In genomic region chr13:99416601-99417000, GRCm38 (mm10) we compare ENCODE assay signal across 21 mouse cellular contexts.
A peak's percentile ranks its signal among the peaks of the same experiment; 100 is the strongest.
DNase-seq lines count a peak whose midpoint lies in the region; ATAC-seq lines count a peak whose summit lies in the region.
"Had no signal": no experiment of that assay in that cellular context is flagged by ENCODE, and none has a peak within 500 bp of the region (broad histone marks: within the 10 kb centered on the region; RNA-seq: fewer than 3 reads in every experiment).

No protein-coding gene starts in this region.

- no peaks in the 10 kb centered on the region for H3K9me3 ChIP-seq in forebrain, embryonic 12.5 days
- H3K9me3 ChIP-seq in forebrain, embryonic 14.5 days (replicated peaks; ENCODE audit: control insufficient read depth, low read length), result no peaks in the 10 kb centered on the region
- no peaks in the 10 kb centered on the region for H3K9me3 ChIP-seq in heart, embryonic 10.5 days
- H3K9me3 ChIP-seq in midbrain, embryonic 11.5 days (ENCODE audit: control insufficient read depth, low read length), result no peaks in the 10 kb centered on the region
- no peaks in the 10 kb centered on the region for H3K9me3 ChIP-seq in midbrain, embryonic 10.5 days (replicated peaks)
- H3K9me3 ChIP-seq: G1E had no signal

- no peak overlapping the region for H3K4me2 ChIP-seq in forebrain, embryonic 12.5 days
- H3K4me2 ChIP-seq in forebrain, embryonic 14.5 days (ENCODE audit: low read length), result no peak overlapping the region
- H3K4me2 ChIP-seq in midbrain, embryonic 11.5 days, result no peak overlapping the region

- H3K4me1 ChIP-seq in forebrain, embryonic 12.5 days, result peaks cover 30% of the 10 kb centered on the region
- H3K4me1 ChIP-seq in forebrain, embryonic 14.5 days (ENCODE audit: control insufficient read depth, insufficient read depth, low read length), result peaks cover 8% of the 10 kb centered on the region; the same call in 1 of the 2 replicates
- peaks cover 51% of the 10 kb centered on the region for H3K4me1 ChIP-seq in heart, embryonic 10.5 days
- peaks cover 18% of the 10 kb centered on the region for H3K4me1 ChIP-seq in midbrain, embryonic 11.5 days (ENCODE audit: control insufficient read depth, insufficient read depth, low read length)
- peaks cover 52% of the 10 kb centered on the region for H3K4me1 ChIP-seq in midbrain, embryonic 10.5 days

- H3K36me3 ChIP-seq in forebrain, embryonic 12.5 days (replicated peaks), result peaks cover 38% of the 10 kb centered on the region
- H3K36me3 ChIP-seq in forebrain, embryonic 14.5 days (ENCODE audit: control insufficient read depth, insufficient read depth, low read length), result peaks cover 33% of the 10 kb centered on the region
- H3K36me3 ChIP-seq in heart, embryonic 10.5 days, result peaks cover 50% of the 10 kb centered on the region
- H3K36me3 ChIP-seq in midbrain, embryonic 11.5 days (ENCODE audit: control insufficient read depth, insufficient read depth, low read length), result peaks cover 8% of the 10 kb centered on the region
- H3K36me3 ChIP-seq in midbrain, embryonic 10.5 days, result peaks cover 56% of the 10 kb centered on the region

- no peak for ATAC-seq in forebrain, embryonic 12.5 days (ENCODE audit: low FRiP score)
- no peak for ATAC-seq in forebrain, embryonic 14.5 days
- ATAC-seq in midbrain, embryonic 11.5 days (ENCODE audit: low FRiP score), result no peak
- ATAC-seq: activated CD4-positive, CD25-positive, alpha-beta regulatory T cell, adult 4 months; CD4-positive, CD25-positive, alpha-beta regulatory T cell, adult 4 months; Patski had no signal

- no peaks in the 10 kb centered on the region for H3K27me3 ChIP-seq in forebrain, embryonic 12.5 days
- no peaks in the 10 kb centered on the region for H3K27me3 ChIP-seq in forebrain, embryonic 14.5 days (replicated peaks; ENCODE audit: control insufficient read depth, insufficient read depth, low read length)
- no peaks in the 10 kb centered on the region for H3K27me3 ChIP-seq in heart, embryonic 10.5 days (ENCODE audit: insufficient read depth, poor library complexity, severe bottlenecking)
- H3K27me3 ChIP-seq in midbrain, embryonic 11.5 days (ENCODE audit: control insufficient read depth, insufficient read depth, low read length), result no peaks in the 10 kb centered on the region
- no peaks in the 10 kb centered on the region for H3K27me3 ChIP-seq in midbrain, embryonic 10.5 days (ENCODE audit: low read depth, poor library complexity, severe bottlenecking)
- H3K27me3 ChIP-seq: CH12.LX, Patski had no signal

- H3K4me3 ChIP-seq in forebrain, embryonic 12.5 days (replicated peaks), result no peak overlapping the region
- no peak overlapping the region for H3K4me3 ChIP-seq in forebrain, embryonic 14.5 days (ENCODE audit: low read depth, low read length)
- H3K4me3 ChIP-seq in heart, embryonic 10.5 days, result no peak overlapping the region
- no peak overlapping the region for H3K4me3 ChIP-seq in midbrain, embryonic 11.5 days (ENCODE audit: low read depth, low read length)
- H3K4me3 ChIP-seq in midbrain, embryonic 10.5 days, result no peak overlapping the region

- no peak overlapping the region for H3K9ac ChIP-seq in forebrain, embryonic 12.5 days
- H3K9ac ChIP-seq in forebrain, embryonic 14.5 days (ENCODE audit: low read length), result no peak overlapping the region
- no peak overlapping the region for H3K9ac ChIP-seq in midbrain, embryonic 11.5 days (ENCODE audit: low read length)

- DNase-seq in forebrain, embryonic 14.5 days (ENCODE audit: low spot score), result no peak
- peak; percentile 80 for DNase-seq in heart, adult 11 months
- DNase-seq in heart, embryonic 10.5 days (ENCODE audit: low spot score), result no peak
- peak; percentile 80 for DNase-seq in midbrain, embryonic 11.5 days (ENCODE audit: low spot score, missing footprints)
- no peak for DNase-seq in midbrain, embryonic 10.5 days (ENCODE audit: low spot score)
- DNase-seq: adrenal gland, adult 2 months; adrenal gland, adult 8-10 months; adrenal gland, postnatal 10 days; adrenal gland, postnatal 14 days; adrenal gland, postnatal 25 days; adrenal gland, postnatal 36 days; B cell, adult 2 months; cerebellum, adult 11 months; cerebellum, adult 11-12 months; cerebellum, adult 18-20 months had no signal

- 85% methylated on average over 9 of the region's 9 CpGs for WGBS in forebrain, embryonic 12.5 days
- 81% methylated on average over 9 of the region's 9 CpGs for WGBS in forebrain, embryonic 14.5 days
- 65% methylated on average over 9 of the region's 9 CpGs for WGBS in heart, embryonic 10.5 days
- WGBS in midbrain, embryonic 11.5 days, result 82% methylated on average over 9 of the region's 9 CpGs
- 83% methylated on average over 9 of the region's 9 CpGs for WGBS in midbrain, embryonic 10.5 days

- 0 out of 2 replicates have a peak overlapping the region, but pooled peaks have one; percentile 37 for H3K27ac ChIP-seq in forebrain, embryonic 12.5 days
- H3K27ac ChIP-seq in forebrain, embryonic 14.5 days (ENCODE audit: low read depth, low read length), result no peak overlapping the region
- no peak overlapping the region for H3K27ac ChIP-seq in heart, embryonic 10.5 days
- H3K27ac ChIP-seq in midbrain, embryonic 11.5 days (ENCODE audit: low read depth, low read length), result no peak overlapping the region
- H3K27ac ChIP-seq in midbrain, embryonic 10.5 days (replicated peaks), result no peak overlapping the region

Comparison
In these comparisons a context has a peak if more than half of its experiments do, and no peak if none do; other contexts are left out.
1. DNase-seq: peak in heart, adult 11 months (single experiment) and midbrain, embryonic 11.5 days (single experiment); none in forebrain, embryonic 14.5 days (single experiment), heart, embryonic 10.5 days (single experiment) and midbrain, embryonic 10.5 days (single experiment).